In genomic region chr2:152470973-152471372, GRCm38 (mm10) we compare ENCODE assay signal across 10 mouse cellular contexts. TPM values are rescaled to one million over a fixed set of nuclear protein-coding genes. Genes with fewer than 3 reads are reported as not detected.
DNase-seq lines count a peak whose midpoint lies in the region; ATAC-seq and TF ChIP-seq lines count a peak whose summit lies in the region.
"Had no signal": no experiment of that assay in that cellular context is flagged by ENCODE, and none has a peak within 500 bp of the region (broad histone marks: within the 10 kb centered on the region; RNA-seq: fewer than 3 reads in every experiment).

No protein-coding gene starts in this region.

- H3K4me2 ChIP-seq in heart, embryonic 11.5 days, result no peak overlapping the region
- H3K4me2 ChIP-seq: limb, embryonic 12.5 days had no signal

- peak; percentile 90 for TF ChIP-seq CTCF in heart, adult 2 months (IDR thresholded peaks at IDR 0.05)

- H3K9ac ChIP-seq in heart, adult 2 months (ENCODE audit: low read depth, low read length), result no peak overlapping the region
- H3K9ac ChIP-seq in heart, embryonic 11.5 days (ENCODE audit: low read depth, low read length), result no peak overlapping the region
- H3K9ac ChIP-seq: limb, embryonic 12.5 days had no signal

- H3K27me3 ChIP-seq in heart, adult 2 months (ENCODE audit: control insufficient read depth, insufficient read depth, low read length), result no peaks in the 10 kb centered on the region
- H3K27me3 ChIP-seq in heart, embryonic 11.5 days (ENCODE audit: control insufficient read depth, insufficient read depth, low read length), result no peaks in the 10 kb centered on the region

- H3K4me3 ChIP-seq in heart, adult 2 months, result no peak overlapping the region
- H3K4me3 ChIP-seq in heart, embryonic 11.5 days (ENCODE audit: low read depth, low read length), result no peak overlapping the region
- H3K4me3 ChIP-seq: limb, embryonic 12.5 days had no signal

- 26% methylated on average over 7 of the region's 7 CpGs for WGBS in heart, adult 2 months
- WGBS in heart, embryonic 11.5 days (ENCODE audit: insufficient replicate concordance), result 30% methylated on average over 7 of the region's 7 CpGs

- H3K36me3 ChIP-seq in heart, adult 2 months (ENCODE audit: control insufficient read depth, insufficient read depth, low read length), result no peaks in the 10 kb centered on the region
- no peaks in the 10 kb centered on the region for H3K36me3 ChIP-seq in heart, embryonic 11.5 days (ENCODE audit: control insufficient read depth, insufficient read depth, low read length)
- H3K36me3 ChIP-seq: limb, embryonic 12.5 days had no signal

- no peak for TF ChIP-seq POLR2A in heart, adult 2 months (IDR thresholded peaks at IDR 0.05; ENCODE audit: insufficient read depth, low read depth, low read length)

- no peak for ATAC-seq in heart, embryonic 11.5 days (replicated peaks; ENCODE audit: insufficient number of reproducible peaks, low FRiP score, low TSS enrichment)
- ATAC-seq in erythroid progenitor cell, adult 5-6 weeks (replicated peaks; ENCODE audit: low FRiP score, poor library complexity, severe bottlenecking), result no peak

- intact Hi-C loops in heart, adult 2 months (cut with DNase I), result loop anchor here (5.0 kb wide), 1 partner anchor 131 kb away; the partner anchor contains the start of gene Defb36

- no peaks in the 10 kb centered on the region for H3K79me2 ChIP-seq in heart, adult 2 months (replicated peaks; ENCODE audit: control insufficient read depth, insufficient read depth, low read length)

- no peak for DNase-seq in heart, adult 2 months
- DNase-seq in urinary bladder, postnatal 25 days (ENCODE audit: low spot score), result peak; percentile 23
- DNase-seq in urinary bladder, postnatal 4 days (ENCODE audit: low spot score in 2 of 2), result no peak
- DNase-seq in cerebellum, postnatal 25 days, result peak; percentile 25 to 61
- DNase-seq in kidney, postnatal 4 days, result peak; percentile 63 to 71
- DNase-seq in mesoderm, embryonic 11.5 days (ENCODE audit: low read depth, low spot score), result peak; percentile 59

- no peaks in the 10 kb centered on the region for H3K9me3 ChIP-seq in heart, embryonic 11.5 days (replicated peaks; ENCODE audit: control insufficient read depth, low read length)
- H3K9me3 ChIP-seq: limb, embryonic 12.5 days had no signal

- H3K4me1 ChIP-seq in heart, adult 2 months (ENCODE audit: control insufficient read depth, insufficient read depth, low read length), result no peaks in the 10 kb centered on the region
- H3K4me1 ChIP-seq in heart, embryonic 11.5 days (ENCODE audit: control insufficient read depth, insufficient read depth, low read length), result no peaks in the 10 kb centered on the region
- H3K4me1 ChIP-seq: limb, embryonic 12.5 days had no signal

- no peak overlapping the region for H3K27ac ChIP-seq in heart, adult 2 months
- H3K27ac ChIP-seq in heart, embryonic 11.5 days (ENCODE audit: low read depth, low read length), result no peak overlapping the region
- H3K27ac ChIP-seq: limb, embryonic 12.5 days had no signal

- TF ChIP-seq EP300 in heart, adult 2 months (IDR thresholded peaks at IDR 0.05; ENCODE audit: insufficient read depth, low read depth, low read length), result no peak

RNA-seq across cellular contexts. Expression of gene Defb20, which starts 5.9 kb away (rescaled TPM):
- not detected for total RNA-seq in heart, adult 2 months (2021)
- not detected in 2 replicates for polyA plus RNA-seq in heart, adult 2 months (2012; rRNA removed)
- polyA plus RNA-seq in heart, embryonic 11.5 days (2014; fragmentation: Nextera tagmentation; extraction: Ambion mirVana), result not detected in 2 replicates
- not detected in 2 replicates for total RNA-seq in erythroid progenitor cell, adult 5-6 weeks (2015; ENCODE audit: low replicate concordance)
- not detected in 2 replicates for total RNA-seq in erythroid progenitor cell, adult 5-6 weeks (2017; ENCODE audit: low replicate concordance)
- polyA plus RNA-seq: limb, embryonic 12.5 days had no signal

RNA-seq across cellular contexts. Expression of gene Defb23, which starts 6.6 kb away (rescaled TPM):
- total RNA-seq in heart, adult 2 months (2021), result not detected
- polyA plus RNA-seq in heart, adult 2 months (2012; rRNA removed), result not detected in 2 replicates
- polyA plus RNA-seq in heart, embryonic 11.5 days (2014; fragmentation: Nextera tagmentation; extraction: Ambion mirVana), result not detected in 2 replicates
- total RNA-seq in erythroid progenitor cell, adult 5-6 weeks (2015; ENCODE audit: low replicate concordance), result not detected in 2 replicates
- total RNA-seq in erythroid progenitor cell, adult 5-6 weeks (2017; ENCODE audit: low replicate concordance), result not detected in 2 replicates
- polyA plus RNA-seq: cerebellum, adult 2 months; limb, embryonic 12.5 days had no signal

RNA-seq across cellular contexts. Expression of gene Defb22, which starts 19.0 kb away (rescaled TPM):
- total RNA-seq in heart, adult 2 months (2021), result not detected
- polyA plus RNA-seq in heart, adult 2 months (2012; rRNA removed), result not detected in 2 replicates
- not detected in 2 replicates for polyA plus RNA-seq in heart, embryonic 11.5 days (2014; fragmentation: Nextera tagmentation; extraction: Ambion mirVana)
- total RNA-seq in erythroid progenitor cell, adult 5-6 weeks (2015; ENCODE audit: low replicate concordance), result not detected in 2 replicates
- not detected in 2 replicates for total RNA-seq in erythroid progenitor cell, adult 5-6 weeks (2017; ENCODE audit: low replicate concordance)
- polyA plus RNA-seq: cerebellum, adult 2 months; limb, embryonic 12.5 days had no signal

RNA-seq across cellular contexts. Expression of gene Defb26, which starts 40.5 kb away (rescaled TPM):
- total RNA-seq in heart, adult 2 months (2021), result not detected
- polyA plus RNA-seq in heart, adult 2 months (2012; rRNA removed), result not detected in 2 replicates
- not detected in 2 replicates for polyA plus RNA-seq in heart, embryonic 11.5 days (2014; fragmentation: Nextera tagmentation; extraction: Ambion mirVana)
- not detected in 2 replicates for total RNA-seq in erythroid progenitor cell, adult 5-6 weeks (2015; ENCODE audit: low replicate concordance)
- total RNA-seq in erythroid progenitor cell, adult 5-6 weeks (2017; ENCODE audit: low replicate concordance), result not detected in 2 replicates
- polyA plus RNA-seq: cerebellum, adult 2 months; limb, embryonic 12.5 days had no signal

RNA-seq across cellular contexts. Expression of gene Defb28, which starts 47.1 kb away (rescaled TPM):
- total RNA-seq in heart, adult 2 months (2021), result not detected
- not detected in 2 replicates for polyA plus RNA-seq in heart, adult 2 months (2012; rRNA removed)
- polyA plus RNA-seq in heart, embryonic 11.5 days (2014; fragmentation: Nextera tagmentation; extraction: Ambion mirVana), result not detected in 2 replicates
- not detected in 2 replicates for total RNA-seq in erythroid progenitor cell, adult 5-6 weeks (2015; ENCODE audit: low replicate concordance)
- not detected in 2 replicates for total RNA-seq in erythroid progenitor cell, adult 5-6 weeks (2017; ENCODE audit: low replicate concordance)
- polyA plus RNA-seq: cerebellum, adult 2 months; limb, embryonic 12.5 days had no signal

Comparison
In these comparisons a context has a peak if more than half of its experiments do, and no peak if none do; other contexts are left out.
1. DNase-seq: peak in urinary bladder, postnatal 25 days (single experiment), cerebellum, postnatal 25 days (2 of 2), kidney, postnatal 4 days (2 of 2) and mesoderm, embryonic 11.5 days (single experiment); none in heart, adult 2 months (0 of 2) and urinary bladder, postnatal 4 days (0 of 2).